Mouse (Mus musculus): Measurements from ENCODE around the gene Kcnip1.

DNA sequence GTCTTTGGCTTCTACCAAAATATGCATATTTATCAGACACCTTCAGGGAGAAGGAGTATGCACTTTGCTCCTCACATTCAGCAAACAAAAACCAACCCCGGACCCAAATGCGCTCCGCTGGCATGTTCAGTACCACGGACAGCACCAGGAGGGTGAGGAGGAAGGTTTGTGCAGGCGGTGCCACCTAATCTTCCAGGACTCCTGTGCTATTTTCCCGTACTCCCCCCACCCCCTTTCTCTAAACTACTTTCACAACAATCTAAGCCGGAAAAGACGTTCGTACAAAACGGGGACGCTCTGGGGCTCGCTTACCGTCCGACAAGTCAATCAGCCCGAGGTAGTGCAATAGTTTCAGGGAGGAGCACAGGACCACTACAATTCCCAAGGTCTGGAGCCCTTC, 312.8 kb downstream of the Kcnip1 start:
- TF ChIP-seq TAL1 (IDR thresholded peaks at IDR 0.05; ENCODE audit: low read length) (no peak), GATA1 (IDR thresholded peaks at IDR 0.05; ENCODE audit: low read length) (no peak)
